Mouse (Mus musculus): ENCODE measurements around the gene Dennd2c.
"Not testable (repeated sequence)": the region's sequence is repeated elsewhere in the genome, so short reads cannot be mapped to it uniquely, and the experiment has no call there.

Gene Dennd2c

GRCm38 (mm10) chr3:103123636-103124035 lies 21.2 kb downstream of the Dennd2c start:
- no peak for DNase-seq

GRCm38 (mm10) chr3:103126138-103126537 lies 23.7 kb downstream of the Dennd2c start:
- DNase-seq = no peak

- no peak for DNase-seq
These were observed 24.8 kb downstream of the Dennd2c start for GRCm38 (mm10) chr3:103127177-103127576.

- no peak for DNase-seq
These were observed 25.3 kb downstream of the Dennd2c start for GRCm38 (mm10) chr3:103127721-103128120.

GRCm38 (mm10) chr3:103128251-103128650 lies 25.8 kb downstream of the Dennd2c start:
- no peak for DNase-seq

- no peak for DNase-seq
These were observed 27.2 kb downstream of the Dennd2c start for GRCm38 (mm10) chr3:103129367-103130159.

- DNase-seq = peak; percentile 20 to 22
These were observed 27.9 kb downstream of the Dennd2c start for GRCm38 (mm10) chr3:103130236-103130751.

GRCm38 (mm10) chr3:103133098-103133497 lies 30.7 kb downstream of the Dennd2c start:
- no peak for DNase-seq

- DNase-seq = no peak
These were observed 34.1 kb downstream of the Dennd2c start for GRCm38 (mm10) chr3:103136414-103137077.

- no peak for DNase-seq
These were observed 36.6 kb downstream of the Dennd2c start for GRCm38 (mm10) chr3:103139047-103139446.

- DNase-seq = not testable (repeated sequence)
These were observed 37.9 kb downstream of the Dennd2c start for GRCm38 (mm10) chr3:103140095-103140838.

GRCm38 (mm10) chr3:103141287-103141686 lies 38.9 kb downstream of the Dennd2c start:
- DNase-seq = peak; percentile 61 to 63

GRCm38 (mm10) chr3:103142366-103142765 lies 40.0 kb downstream of the Dennd2c start:
- DNase-seq = no peak

GRCm38 (mm10) chr3:103145336-103145735 lies 42.9 kb downstream of the Dennd2c start:
- no peak for DNase-seq

- DNase-seq = peak; percentile 15 to 27
These were observed 43.4 kb downstream of the Dennd2c start for GRCm38 (mm10) chr3:103145791-103146190.

GRCm38 (mm10) chr3:103146330-103147166 lies 44.1 kb downstream of the Dennd2c start:
- DNase-seq = peak; percentile 46 to 47

GRCm38 (mm10) chr3:103147775-103148174 lies 45.4 kb downstream of the Dennd2c start:
- DNase-seq = no peak

- no peak for DNase-seq
These were observed 46.5 kb downstream of the Dennd2c start for GRCm38 (mm10) chr3:103148941-103149340.

GRCm38 (mm10) chr3:103153761-103154160 lies 51.4 kb downstream of the Dennd2c start:
- no peak for DNase-seq

GRCm38 (mm10) chr3:103159232-103159900 lies 57.0 kb downstream of the Dennd2c start:
- DNase-seq = no peak

GRCm38 (mm10) chr3:103169771-103170170 lies 67.4 kb downstream of the Dennd2c start:
- peak; percentile 90 to 91 for DNase-seq

All from cerebellum, postnatal 10 days (tissue).